In genomic region chr11:45881026-45881682, GRCm38 (mm10) we compare ENCODE assay signal across 8 mouse cellular contexts. TPM values are rescaled to one million over a fixed set of nuclear protein-coding genes. Genes with fewer than 3 reads are reported as not detected.
A peak's percentile ranks its signal among the peaks of the same experiment; 100 is the strongest.
DNase-seq lines count a peak whose midpoint lies in the region; ATAC-seq lines count a peak whose summit lies in the region.

No protein-coding gene starts in this region.

- no peak overlapping the region for H3K4me2 ChIP-seq in heart, embryonic 15.5 days
- H3K4me2 ChIP-seq in stomach, embryonic 16.5 days (ENCODE audit: low read depth, low read length), result no peak overlapping the region

- ATAC-seq in heart, embryonic 15.5 days (replicated peaks; ENCODE audit: insufficient number of reproducible peaks, insufficient read depth, low FRiP score, low read depth), result no peak
- no peak; the same call in 1 of the 2 replicates for ATAC-seq in stomach, embryonic 16.5 days (ENCODE audit: insufficient read depth, low FRiP score)

- H3K4me1 ChIP-seq in heart, embryonic 10.5 days, result peaks cover 38% of the 10 kb centered on the region
- peaks cover 46% of the 10 kb centered on the region for H3K4me1 ChIP-seq in heart, embryonic 15.5 days (replicated peaks)
- H3K4me1 ChIP-seq in stomach, embryonic 16.5 days (ENCODE audit: control insufficient read depth, insufficient read depth, low read length), result peaks cover 23% of the 10 kb centered on the region

- H3K9me3 ChIP-seq in heart, embryonic 10.5 days, result no peaks in the 10 kb centered on the region
- no peaks in the 10 kb centered on the region for H3K9me3 ChIP-seq in heart, embryonic 15.5 days (replicated peaks)
- no peaks in the 10 kb centered on the region for H3K9me3 ChIP-seq in stomach, embryonic 16.5 days (replicated peaks; ENCODE audit: control insufficient read depth, low read length)

- DNase-seq in heart, adult 11 months, result peak; percentile 86
- no peak for DNase-seq in heart, embryonic 10.5 days (ENCODE audit: low spot score)
- peak; percentile 28 for DNase-seq in ES-CJ7 (ENCODE audit: low read depth, low spot score)
- DNase-seq in embryo, embryonic 10 days (ENCODE audit: low spot score), result peak; percentile 21
- peak; percentile 83 for DNase-seq in kidney, postnatal 14 days
- peak; percentile 45 for DNase-seq in lung, postnatal 25 days (ENCODE audit: low spot score)

- H3K9ac ChIP-seq in heart, embryonic 15.5 days, result no peak overlapping the region
- no peak overlapping the region for H3K9ac ChIP-seq in stomach, embryonic 16.5 days (ENCODE audit: low read length)

- no peak overlapping the region for H3K27ac ChIP-seq in heart, embryonic 10.5 days
- peak overlapping the region; percentile 70 for H3K27ac ChIP-seq in heart, embryonic 15.5 days
- 0 out of 2 replicates have a peak overlapping the region, but pooled peaks have one; percentile 29 for H3K27ac ChIP-seq in stomach, embryonic 16.5 days (ENCODE audit: low read length)

- WGBS in heart, embryonic 10.5 days, result 77% methylated on average over 6 of the region's 6 CpGs
- WGBS in heart, embryonic 15.5 days, result 49% methylated on average over 6 of the region's 6 CpGs
- WGBS in stomach, embryonic 16.5 days, result 52% methylated on average over 6 of the region's 6 CpGs

- H3K4me3 ChIP-seq in heart, embryonic 10.5 days, result no peak overlapping the region
- no peak overlapping the region for H3K4me3 ChIP-seq in heart, embryonic 15.5 days
- H3K4me3 ChIP-seq in stomach, embryonic 16.5 days (replicated peaks; ENCODE audit: low read length), result no peak overlapping the region

- H3K27me3 ChIP-seq in heart, embryonic 10.5 days (ENCODE audit: insufficient read depth, poor library complexity, severe bottlenecking), result no peaks in the 10 kb centered on the region
- H3K27me3 ChIP-seq in heart, embryonic 15.5 days, result no peaks in the 10 kb centered on the region
- no peaks in the 10 kb centered on the region for H3K27me3 ChIP-seq in stomach, embryonic 16.5 days (ENCODE audit: control insufficient read depth, insufficient read depth, low read length)

- peaks cover 17% of the 10 kb centered on the region; the same call in 1 of the 2 replicates for H3K36me3 ChIP-seq in heart, embryonic 10.5 days
- H3K36me3 ChIP-seq in heart, embryonic 15.5 days, result peaks cover 6% of the 10 kb centered on the region; the same call in 1 of the 2 replicates
- H3K36me3 ChIP-seq in stomach, embryonic 16.5 days (ENCODE audit: control insufficient read depth, insufficient read depth, low read length), result no peaks in the 10 kb centered on the region

RNA-seq across cellular contexts. Expression of gene Clint1, which starts 29.3 kb away (rescaled TPM):
- polyA plus RNA-seq in heart, embryonic 10.5 days (2016; fragmentation: Nextera tagmentation; extraction: Ambion mirVana), result 69.6 and 80.0 TPM in 2 replicates
- polyA plus RNA-seq in heart, embryonic 15.5 days (2015; fragmentation: Nextera tagmentation; extraction: Ambion mirVana), result 44.4 and 56.0 TPM in 2 replicates
- 82.4 and 85.6 TPM in 2 replicates for polyA plus RNA-seq in stomach, embryonic 16.5 days (2015; fragmentation: Nextera tagmentation; extraction: Ambion mirVana)
